Mouse (Mus musculus) bone marrow, adult 2 months (tissue): Measurements from ENCODE around the gene Zfp449.

Experiments used
- CTCF ChIP-seq: fragments of 200-500 bp; IDR thresholded peaks from 2 replicates; pipeline ENCODE4 v1.5.1; 2011; ENCODE audit warnings: low read length, control low read depth; ENCODE audit not compliant: control insufficient read depth, insufficient read depth
- POLR2A ChIP-seq: fragments of 200-500 bp; IDR thresholded peaks from 2 replicates; pipeline ENCODE4 v1.6.1; 2011; ENCODE audit warnings: low read depth, mild to moderate bottlenecking, control low read depth, low read length, borderline replicate concordance; ENCODE audit not compliant: control insufficient read depth

- no peak for TF ChIP-seq POLR2A
- TF ChIP-seq CTCF: no peak
Observed at GRCm38 (mm10) chrX:56340305-56340704, 5.9 kb upstream of the Zfp449 start.
